Mouse (Mus musculus) hindbrain, postnatal 0 days (tissue): ENCODE results near the gene Dbf4. TPM values are rescaled to one million over a fixed set of nuclear protein-coding genes. Genes with fewer than 3 reads are reported as not detected.

Experiments used
- ATAC-seq: fragments of 200-750 bp; cut with Nextera tagmentation; 2 replicates; pipeline ENCODE4 v1.8.0; 2017; ENCODE audit warnings: mild to moderate bottlenecking, moderate TSS enrichment, moderate library complexity
- DNase-seq: peaks from one replicate; pipeline ENCODE4 v3.0.0-alpha.2; 2015; ENCODE audit warnings: low spot score
- H3K27ac ChIP-seq: fragments of 300-500 bp; sonication (generic); 2 replicates; pipeline ENCODE4 v1.5.1; 2014; ENCODE audit warnings: mild to moderate bottlenecking
- H3K27me3 ChIP-seq: fragments of 300-500 bp; sonication (generic); 2 replicates; pipeline ENCODE4 v1.6.1; 2014; ENCODE audit warnings: low read length, mixed read lengths; ENCODE audit not compliant: insufficient read depth
- H3K36me3 ChIP-seq: fragments of 300-500 bp; sonication (generic); 2 replicates; pipeline ENCODE4 v1.6.1; 2014; ENCODE audit warnings: low read length, mixed read lengths; ENCODE audit not compliant: insufficient read depth
- H3K4me1 ChIP-seq: fragments of 300-500 bp; sonication (generic); 2 replicates; pipeline ENCODE4 v1.6.1; 2014; ENCODE audit warnings: antibody characterized with exemption, low read length, mixed read lengths; ENCODE audit not compliant: insufficient read depth
- H3K4me2 ChIP-seq: fragments of 300-500 bp; sonication (generic); 2 replicates; pipeline ENCODE4 v1.6.1; 2014; ENCODE audit warnings: low read depth, mild to moderate bottlenecking, low read length, moderate library complexity, mixed read lengths
- H3K4me3 ChIP-seq: fragments of 300-500 bp; sonication (generic); 2 replicates; pipeline ENCODE4 v1.5.1; 2014; ENCODE audit warnings: low read length
- H3K9ac ChIP-seq: fragments of 300-500 bp; sonication (generic); replicated peaks from 2 replicates; pipeline ENCODE4 v1.6.1; 2014; ENCODE audit warnings: mild to moderate bottlenecking, low read length, moderate library complexity, mixed read lengths
- H3K9me3 ChIP-seq: fragments of 300-500 bp; sonication (generic); 2 replicates; pipeline ENCODE4 v1.6.1; 2016; ENCODE audit warnings: low read length, mixed read lengths
- CTCF ChIP-seq: IDR thresholded peaks from 2 replicates; pipeline ENCODE4 v1.5.1; 2016; ENCODE audit warnings: antibody characterized with exemption, control low read depth, low read depth
- WGBS: fragments of 180-500 bp; shearing (Covaris S2); extraction: QIAGEN DNeasy Blood & Tissue Kit; methylation state at CpG from one replicate; pipeline ENCODE4 v1.1.7; 2014; 5-methylcytosine and 5-hydroxymethylcytosine counted together
- polyA plus RNA-seq: library from polyadenylated mRNA; unstranded; fragments of >200 nt; fragmentation: Nextera tagmentation; extraction: Ambion mirVana; gene quantifications from 2 replicates; pipeline ENCODE4 v1.2.1, GENCODE M21; 2015
- total RNA-seq: library from RNA; depleted of rRNA; stranded (reverse); fragments of >200 nt; gene quantifications from 2 replicates; pipeline ENCODE4 v1.2.3, GENCODE M21; 2014

Gene Dbf4
- total and polyA plus RNA-seq, 2 experiments from 2014 or later: 8.1 to 10.5 TPM

- Histone ChIP-seq H3K27ac (peak overlapping the region; percentile 54), H3K36me3 (no peaks in the 10 kb centered on the region), H3K27me3 (no peaks in the 10 kb centered on the region), H3K4me1 (no peaks in the 10 kb centered on the region), H3K4me3 (peak overlapping the region; percentile 73), H3K4me2 (peak overlapping the region; percentile 91), H3K9me3 (no peaks in the 10 kb centered on the region), H3K9ac (peak overlapping the region; percentile 57)
- WGBS: under 1% methylated on average over 40 of the region's 40 CpGs
- no peak for ATAC-seq
- peak; percentile 57 for DNase-seq
- TF ChIP-seq CTCF: peak; percentile 38; the same call in 1 of the 2 replicates
Measured at GRCm38 (mm10) chr5:8422932-8423928, 714 bp upstream of the Dbf4 start.

- Histone ChIP-seq H3K4me1 (no peaks in the 10 kb centered on the region), H3K27me3 (no peaks in the 10 kb centered on the region), H3K9ac (no peak overlapping the region), H3K27ac (no peak overlapping the region), H3K36me3 (no peaks in the 10 kb centered on the region), H3K9me3 (no peaks in the 10 kb centered on the region), H3K4me2 (peak overlapping the region; percentile 91), H3K4me3 (peak overlapping the region; percentile 73)
- no peak for DNase-seq
- 15% methylated on average over 3 of the region's 3 CpGs for WGBS
- TF ChIP-seq CTCF: no peak
- no peak for ATAC-seq
Measured at GRCm38 (mm10) chr5:8421424-8421823, 1.1 kb downstream of the Dbf4 start.

GRCm38 (mm10) chr5:8417443-8417842 lies 5.1 kb downstream of the Dbf4 start:
- H3K27ac ChIP-seq: no peak overlapping the region
- H3K9ac ChIP-seq: no peak overlapping the region

GRCm38 (mm10) chr5:8416683-8417413 lies 5.7 kb downstream of the Dbf4 start:
- no peaks in the 10 kb centered on the region for H3K9me3 ChIP-seq
- ATAC-seq (no peak), DNase-seq (no peak)
- no peaks in the 10 kb centered on the region for H3K27me3 ChIP-seq
- H3K4me1 ChIP-seq: no peaks in the 10 kb centered on the region
- H3K9ac ChIP-seq: no peak overlapping the region
- no peak overlapping the region for H3K27ac ChIP-seq
- no peak for TF ChIP-seq CTCF
- 94% methylated on average over 3 of the region's 3 CpGs for WGBS
- H3K36me3 ChIP-seq: no peaks in the 10 kb centered on the region
- H3K4me3 ChIP-seq: no peak overlapping the region
- no peak overlapping the region for H3K4me2 ChIP-seq

More at GRCm38 (mm10) chr5:8417443-8417842, 5.1 kb downstream of the Dbf4 start:
- H3K4me2 ChIP-seq: no peak overlapping the region
- H3K4me3 ChIP-seq: no peak overlapping the region
- TF ChIP-seq CTCF: no peak
- WGBS: 37% methylated on average over 1 of the region's 1 CpGs
- H3K27me3 ChIP-seq: no peaks in the 10 kb centered on the region
- H3K36me3 ChIP-seq: no peaks in the 10 kb centered on the region
- ATAC-seq: no peak
- H3K4me1 ChIP-seq: no peaks in the 10 kb centered on the region
- DNase-seq: no peak
- H3K9me3 ChIP-seq: no peaks in the 10 kb centered on the region

GRCm38 (mm10) chr5:8408746-8409145 lies 13.8 kb downstream of the Dbf4 start:
- Histone ChIP-seq H3K27me3 (no peaks in the 10 kb centered on the region), H3K4me2 (no peak overlapping the region), H3K4me3 (no peak overlapping the region), H3K36me3 (peaks cover 7% of the 10 kb centered on the region), H3K4me1 (no peaks in the 10 kb centered on the region), H3K9ac (no peak overlapping the region), H3K27ac (no peak overlapping the region), H3K9me3 (no peaks in the 10 kb centered on the region)
- peak; percentile 18; the same call in 1 of the 2 replicates for TF ChIP-seq CTCF
- DNase-seq (peak; percentile 20), ATAC-seq (no peak)
- 92% methylated on average over 4 of the region's 4 CpGs for WGBS

GRCm38 (mm10) chr5:8397587-8398249 lies 24.8 kb downstream of the Dbf4 start:
- no peaks in the 10 kb centered on the region for H3K9me3 ChIP-seq
- H3K4me1 ChIP-seq: no peaks in the 10 kb centered on the region
- DNase-seq (no peak), ATAC-seq (no peak)
- H3K27me3 ChIP-seq: no peaks in the 10 kb centered on the region
- H3K4me3 ChIP-seq: no peak overlapping the region
- peaks cover 13% of the 10 kb centered on the region; the same call in 1 of the 2 replicates for H3K36me3 ChIP-seq
- H3K27ac ChIP-seq: no peak overlapping the region
- WGBS: 91% methylated on average over 13 of the region's 13 CpGs
- H3K9ac ChIP-seq: no peak overlapping the region
- no peak overlapping the region for H3K4me2 ChIP-seq
- no peak for TF ChIP-seq CTCF
